Mouse (Mus musculus): ENCODE measurements around the gene Cct5. TPM values are rescaled to one million over a fixed set of nuclear protein-coding genes. Genes with fewer than 3 reads are reported as not detected.
A peak's percentile ranks its signal among the peaks of the same experiment; 100 is the strongest.

Gene Cct5
- 590 and 695 TPM in 2 replicates for total RNA-seq (2012; rRNA removed)

GRCm38 (mm10) chr15:31601646-31602374 is at the start of gene Cct5, which contains the start of gene Fam173b:
Gene Cct5, minus strand, starts transcription at chr15:31601804.
Gene Fam173b, plus strand, starts transcription at chr15:31601852.
- peak; percentile 98 for DNase-seq (ENCODE audit: low read depth, low spot score)
- Histone ChIP-seq H3K9me3 (ENCODE audit: control insufficient read depth, insufficient read depth, low read depth, low read length) (no peaks in the 10 kb centered on the region), H3K4me1 (ENCODE audit: control insufficient read depth in 2 of 2, insufficient read depth in 2 of 2, low read length in 2 of 2, poor library complexity in 1 of 2) (peaks cover 3 to 6% of the 10 kb centered on the region in 2 experiments; a peak in 1 of 4 replicates), H3K27ac (ENCODE audit: insufficient read depth, low read depth, low read length, poor library complexity, severe bottlenecking) (peak within 1 kb of the TSS; percentile 82), H3K9ac (ENCODE audit: insufficient read depth, low read depth, low read length, poor library complexity, severe bottlenecking) (peak within 1 kb of the TSS; percentile 100), H3K36me3 (ENCODE audit: control insufficient read depth, insufficient read depth, low read length, poor library complexity, severe bottlenecking) (peaks cover 5% of the 10 kb centered on the region), H3K4me3 (ENCODE audit: insufficient read depth in 1 of 2, low read depth in 1 of 2, low read length in 2 of 2, poor library complexity in 1 of 2, severe bottlenecking in 1 of 2) (peak within 1 kb of the TSS; percentile 69 to 100)
- in situ Hi-C loops (cut with MboI; ENCODE audit: low sequenced_read_pairs in 2 of 2, unreplicated experiment in 2 of 2): no loop called here
- peak; percentile 99 for TF ChIP-seq CHD2 (IDR thresholded peaks at IDR 0.05; ENCODE audit: low read depth, low read length)
- peak; percentile 60; the same call in 1 of the 2 replicates for TF ChIP-seq HCFC1 (IDR thresholded peaks at IDR 0.05; ENCODE audit: borderline replicate concordance, insufficient read depth, low read length)
- no peak for TF ChIP-seq ZC3H11A (IDR thresholded peaks at IDR 0.05; ENCODE audit: borderline replicate concordance, low read depth, low read length)
- TF ChIP-seq ZNF384 (IDR thresholded peaks at IDR 0.05; ENCODE audit: low read depth, low read length): no peak
- no peak for TF ChIP-seq MAFK (IDR thresholded peaks at IDR 0.05; ENCODE audit: insufficient read depth, low read depth, low read length)

DNA sequence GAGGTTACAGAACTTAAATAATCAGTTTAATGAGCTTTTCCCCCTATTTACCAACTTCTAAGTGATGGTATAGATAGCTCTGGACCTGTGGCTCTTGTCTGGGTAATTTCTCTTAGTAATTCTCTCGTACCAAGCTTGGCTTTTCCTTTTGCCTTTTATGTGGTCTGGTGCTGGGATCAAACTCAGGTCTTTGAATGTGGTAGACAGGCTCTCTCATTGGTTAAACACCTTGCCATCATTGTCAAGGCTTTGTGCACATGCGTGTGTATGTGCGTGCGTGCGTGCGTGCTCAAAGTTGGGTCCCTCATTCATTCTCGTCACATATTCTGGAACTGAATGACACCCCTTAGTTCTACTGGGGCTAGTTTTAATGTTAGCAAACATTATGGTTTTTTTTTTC is 49.2 kb upstream of the Cct5 start:
- Histone ChIP-seq H3K27ac (ENCODE audit: insufficient read depth, low read depth, low read length, poor library complexity, severe bottlenecking) (no peak overlapping the region), H3K36me3 (ENCODE audit: control insufficient read depth, insufficient read depth, low read length, poor library complexity, severe bottlenecking) (no peaks in the 10 kb centered on the region), H3K9ac (ENCODE audit: insufficient read depth, low read depth, low read length, poor library complexity, severe bottlenecking) (no peak overlapping the region), H3K4me1 (ENCODE audit: control insufficient read depth in 2 of 2, insufficient read depth in 2 of 2, low read length in 2 of 2, poor library complexity in 1 of 2) (no peaks in the 10 kb centered on the region), H3K4me3 (ENCODE audit: insufficient read depth in 1 of 2, low read depth in 1 of 2, low read length in 2 of 2, poor library complexity in 1 of 2, severe bottlenecking in 1 of 2) (no peak overlapping the region), H3K9me3 (ENCODE audit: control insufficient read depth, insufficient read depth, low read depth, low read length) (no peaks in the 10 kb centered on the region)
- TF ChIP-seq ZC3H11A (IDR thresholded peaks at IDR 0.05; ENCODE audit: borderline replicate concordance, low read depth, low read length) (no peak), CHD2 (IDR thresholded peaks at IDR 0.05; ENCODE audit: low read depth, low read length) (no peak), ZNF384 (IDR thresholded peaks at IDR 0.05; ENCODE audit: low read depth, low read length) (no peak), HCFC1 (IDR thresholded peaks at IDR 0.05; ENCODE audit: borderline replicate concordance, insufficient read depth, low read length) (no peak), MAFK (IDR thresholded peaks at IDR 0.05; ENCODE audit: insufficient read depth, low read depth, low read length) (no peak)
- in situ Hi-C loops (cut with MboI; ENCODE audit: low sequenced_read_pairs in 2 of 2, unreplicated experiment in 2 of 2): no loop called here
- DNase-seq (ENCODE audit: low read depth, low spot score): no peak

GRCm38 (mm10) chr15:31649691-31650090 is 48.1 kb upstream of the Cct5 start:
- TF ChIP-seq MAFK (IDR thresholded peaks at IDR 0.05; ENCODE audit: insufficient read depth, low read depth, low read length) (no peak), CHD2 (IDR thresholded peaks at IDR 0.05; ENCODE audit: low read depth, low read length) (no peak), ZC3H11A (IDR thresholded peaks at IDR 0.05; ENCODE audit: borderline replicate concordance, low read depth, low read length) (no peak), ZNF384 (IDR thresholded peaks at IDR 0.05; ENCODE audit: low read depth, low read length) (no peak), HCFC1 (IDR thresholded peaks at IDR 0.05; ENCODE audit: borderline replicate concordance, insufficient read depth, low read length) (no peak)
- no peaks in the 10 kb centered on the region for H3K4me1 ChIP-seq (ENCODE audit: control insufficient read depth in 2 of 2, insufficient read depth in 2 of 2, low read length in 2 of 2, poor library complexity in 1 of 2)
- in situ Hi-C loops (cut with MboI; ENCODE audit: low sequenced_read_pairs in 2 of 2, unreplicated experiment in 2 of 2): no loop called here

DNA sequence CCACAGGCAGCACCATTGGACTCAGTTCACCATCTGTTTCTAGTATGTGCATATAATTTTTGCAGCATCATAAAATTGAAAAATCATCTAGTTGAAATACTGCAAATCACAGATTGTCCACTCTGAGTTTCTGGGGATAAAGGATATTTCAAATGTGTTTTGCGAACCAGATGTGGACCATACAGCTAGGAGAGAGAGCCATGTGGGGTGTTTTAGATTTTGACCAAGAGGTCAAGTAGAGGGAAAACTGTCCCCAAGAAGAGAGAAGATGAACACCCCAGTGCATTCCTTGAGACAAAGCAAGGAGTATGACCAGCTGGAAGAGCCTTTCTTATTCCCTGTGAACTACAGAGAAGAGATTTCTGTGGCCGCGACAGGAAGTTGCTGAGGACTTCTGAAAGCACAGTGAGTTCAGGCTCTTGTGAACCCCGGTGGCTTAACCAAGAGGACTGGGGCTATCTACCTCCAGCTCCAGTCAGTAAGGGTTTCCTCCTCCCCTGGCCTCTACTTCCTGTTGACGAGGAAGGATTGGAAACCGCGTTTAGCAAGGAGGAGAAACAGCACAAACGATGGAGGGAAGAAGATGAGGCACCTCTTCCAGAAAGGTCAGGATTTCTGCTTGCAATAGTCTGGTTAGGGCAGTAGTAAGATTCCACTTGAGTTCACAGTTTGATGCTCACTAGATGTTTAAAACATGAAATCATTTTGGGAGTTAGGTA is 46.4 kb upstream of the Cct5 start:
- no peak for DNase-seq (ENCODE audit: low read depth, low spot score)
- no peak overlapping the region for H3K9ac ChIP-seq (ENCODE audit: insufficient read depth, low read depth, low read length, poor library complexity, severe bottlenecking)
- no peaks in the 10 kb centered on the region for H3K36me3 ChIP-seq (ENCODE audit: control insufficient read depth, insufficient read depth, low read length, poor library complexity, severe bottlenecking)
- H3K4me1 ChIP-seq (ENCODE audit: control insufficient read depth in 2 of 2, insufficient read depth in 2 of 2, low read length in 2 of 2, poor library complexity in 1 of 2): no peaks in the 10 kb centered on the region
- H3K4me3 ChIP-seq (ENCODE audit: insufficient read depth in 1 of 2, low read depth in 1 of 2, low read length in 2 of 2, poor library complexity in 1 of 2, severe bottlenecking in 1 of 2): no peak overlapping the region
- H3K27ac ChIP-seq (ENCODE audit: insufficient read depth, low read depth, low read length, poor library complexity, severe bottlenecking): no peak overlapping the region
- no peaks in the 10 kb centered on the region for H3K9me3 ChIP-seq (ENCODE audit: control insufficient read depth, insufficient read depth, low read depth, low read length)
- no peak for TF ChIP-seq CHD2 (IDR thresholded peaks at IDR 0.05; ENCODE audit: low read depth, low read length)
- TF ChIP-seq ZNF384 (IDR thresholded peaks at IDR 0.05; ENCODE audit: low read depth, low read length): no peak
- no peak for TF ChIP-seq MAFK (IDR thresholded peaks at IDR 0.05; ENCODE audit: insufficient read depth, low read depth, low read length)
- no peak for TF ChIP-seq ZC3H11A (IDR thresholded peaks at IDR 0.05; ENCODE audit: borderline replicate concordance, low read depth, low read length)
- TF ChIP-seq HCFC1 (IDR thresholded peaks at IDR 0.05; ENCODE audit: borderline replicate concordance, insufficient read depth, low read length): no peak
- in situ Hi-C loops (cut with MboI; ENCODE audit: low sequenced_read_pairs in 2 of 2, unreplicated experiment in 2 of 2): no loop called here

More at GRCm38 (mm10) chr15:31649691-31650090, 48.1 kb upstream of the Cct5 start:
- no peak overlapping the region for H3K27ac ChIP-seq (ENCODE audit: insufficient read depth, low read depth, low read length, poor library complexity, severe bottlenecking)
- no peak overlapping the region for H3K4me3 ChIP-seq (ENCODE audit: insufficient read depth in 1 of 2, low read depth in 1 of 2, low read length in 2 of 2, poor library complexity in 1 of 2, severe bottlenecking in 1 of 2)
- DNase-seq (ENCODE audit: low read depth, low spot score): no peak
- H3K9me3 ChIP-seq (ENCODE audit: control insufficient read depth, insufficient read depth, low read depth, low read length): no peaks in the 10 kb centered on the region
- H3K9ac ChIP-seq (ENCODE audit: insufficient read depth, low read depth, low read length, poor library complexity, severe bottlenecking): no peak overlapping the region
- H3K36me3 ChIP-seq (ENCODE audit: control insufficient read depth, insufficient read depth, low read length, poor library complexity, severe bottlenecking): no peaks in the 10 kb centered on the region

Data from ES-E14 (cell line).